Mouse (Mus musculus) activated CD4-positive, CD25-positive, alpha-beta regulatory T cell (primary cell): ENCODE measurements around the gene Tyro3. TPM values are rescaled to one million over a fixed set of nuclear protein-coding genes. Genes with fewer than 3 reads are reported as not detected.

Experiments used
- polyA plus RNA-seq, 2 experiments: library from polyadenylated mRNA; unstranded; fragments of 100-300 nt; shearing (Covaris generic); gene quantifications; one replicate each; pipeline ENCODE4 v1.2.1; 2017

The Tyro3 gene
- 1 to 10 TPM; 4.4 to 6.4 TPM for polyA plus RNA-seq

GRCm38 (mm10) chr2:119797279-119797783 is at the start of gene Tyro3:
Gene Tyro3 (plus strand): TSS chr2:119797733.

DNA sequence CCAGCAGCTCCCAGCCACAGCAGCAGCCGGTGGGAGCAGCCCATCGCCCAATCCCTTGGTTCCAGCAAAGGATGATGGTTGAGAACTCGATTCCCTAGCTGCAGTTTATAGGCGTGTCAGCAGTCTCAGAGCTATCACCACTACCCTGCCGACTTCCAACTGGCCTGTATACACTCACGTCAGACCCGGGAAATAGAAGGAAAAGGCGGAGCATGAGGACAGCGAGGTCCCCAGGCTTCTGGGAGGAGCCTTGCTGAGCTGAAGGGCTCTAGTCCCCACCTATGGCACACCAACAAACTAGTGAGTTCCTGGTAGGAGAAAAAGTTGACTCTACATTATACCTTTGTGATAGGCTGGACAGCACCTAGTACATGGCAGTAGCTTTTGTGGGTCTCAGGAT is 37.3 kb upstream of the Tyro3 start, which contains the start of gene Ltk:
Ltk (minus strand) TSS at position 181 of the 400 bp plus-strand sequence.

DNA sequence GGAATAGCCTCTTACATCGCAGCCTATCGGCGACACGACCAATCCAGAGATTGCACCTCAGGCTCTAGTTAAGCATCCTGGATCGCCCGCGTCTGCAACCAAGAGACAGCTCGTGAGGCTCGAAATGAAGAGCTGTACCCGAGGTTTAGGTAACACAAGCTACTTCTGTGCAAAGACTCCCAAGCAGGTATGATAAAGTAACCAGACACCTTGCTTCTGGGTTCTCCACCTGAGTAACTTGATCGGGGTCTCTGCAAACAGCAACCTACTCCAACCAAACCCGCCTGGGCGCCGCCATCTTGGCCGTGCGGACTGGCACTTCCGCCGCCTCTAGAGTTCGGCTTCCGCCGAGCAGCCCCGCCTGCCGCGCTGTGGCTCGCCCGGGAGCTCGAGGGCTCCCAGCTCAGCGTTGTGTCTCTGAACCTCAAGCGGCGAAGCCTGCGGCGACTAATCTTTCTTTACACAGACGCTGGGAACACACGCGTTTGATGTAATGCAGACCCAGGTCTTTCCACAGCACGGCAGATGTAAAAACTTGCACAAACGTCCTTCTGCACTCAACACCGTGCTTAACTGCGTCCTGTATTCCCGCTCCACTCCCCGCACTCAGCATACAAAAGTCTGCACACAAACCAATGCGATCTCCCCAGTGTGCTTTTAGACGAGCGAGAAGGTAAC is 10.2 kb upstream of the Tyro3 start, which contains the start of gene Rpap1:
Rpap1 (minus strand) TSS at position 332 of the 678 bp plus-strand sequence.

Other genes starting within 250 kb of the Tyro3 start
- gene Nusap1, start 179.4 kb upstream of the Tyro3 start, polyA plus RNA-seq = 10 to 100 TPM; 15.9 to 19.7 TPM
- gene Oip5, start 179.3 kb upstream of the Tyro3 start, polyA plus RNA-seq = 1 to 10 TPM; 6.6 to 8.3 TPM
- gene Ndufaf1, start 134.9 kb upstream of the Tyro3 start, polyA plus RNA-seq = 10 to 100 TPM; 29.9 to 37.0 TPM
- gene Rtf1, start 122.7 kb upstream of the Tyro3 start, polyA plus RNA-seq = 10 to 100 TPM; 55.1 to 93.3 TPM
- 1 to 10 TPM; 1.1 to 1.5 TPM for gene Itpka, start 55.4 kb upstream of the Tyro3 start, polyA plus RNA-seq
- 1 to 10 TPM in 1 of 2 experiments, under 1 TPM in 1; 0.57 to 2.0 TPM for gene Ltk, start 37.3 kb upstream of the Tyro3 start, polyA plus RNA-seq
- gene Rpap1, start 10.2 kb upstream of the Tyro3 start, polyA plus RNA-seq = 10 to 100 TPM; 17.8 to 24.4 TPM
- 10 to 100 TPM; 23.3 to 23.8 TPM for gene Mga, start 99.5 kb downstream of the Tyro3 start, polyA plus RNA-seq
- 1 to 10 TPM; 2.4 to 5.8 TPM for gene Mapkbp1, start 175.0 kb downstream of the Tyro3 start, polyA plus RNA-seq
- 10 to 100 TPM; 20.0 to 23.6 TPM for gene Jmjd7, start 229.8 kb downstream of the Tyro3 start, polyA plus RNA-seq
- gene Gm28042, start 229.8 kb downstream of the Tyro3 start, polyA plus RNA-seq = 1 to 10 TPM; 1.5 to 6.1 TPM
- 1 to 10 TPM; 1.0 to 1.7 TPM for gene Pla2g4b, start 235.7 kb downstream of the Tyro3 start, polyA plus RNA-seq